Mouse (Mus musculus) heart, adult 2 months (tissue): ENCODE data around the gene Slc16a2.

Source experiments
- CTCF ChIP-seq: fragments of 200-600 bp; IDR thresholded peaks from 2 replicates; pipeline ENCODE4 v1.8.1; 2022; ENCODE audit warnings: antibody characterized with exemption, mild to moderate bottlenecking, moderate library complexity
- EP300 ChIP-seq: fragments of 200-500 bp; IDR thresholded peaks from 2 replicates; pipeline ENCODE4 v1.6.1; 2011; ENCODE audit warnings: low read depth, low read length, control low read depth; ENCODE audit not compliant: insufficient read depth
- POLR2A ChIP-seq: fragments of 200-500 bp; IDR thresholded peaks from 2 replicates; pipeline ENCODE4 v1.6.1; 2011; ENCODE audit warnings: mild to moderate bottlenecking, low read depth, low read length, control low read depth; ENCODE audit not compliant: insufficient read depth

GRCm38 (mm10) chrX:103694381-103694780, 127.4 kb downstream of the Slc16a2 start:
- TF ChIP-seq CTCF (no peak), POLR2A (no peak), EP300 (no peak)
